Mouse (Mus musculus) adrenal gland, postnatal 10 days (tissue): ENCODE data around the gene Snx12. TPM values are rescaled to one million over a fixed set of nuclear protein-coding genes. Genes with fewer than 3 reads are reported as not detected.

Source experiments
- DNase-seq: peaks from one replicate; pipeline ENCODE4 v3.0.0; 2021; ENCODE audit warnings: mixed read lengths
- long read RNA-seq, 2 experiments: library from polyadenylated mRNA; stranded (forward); transcript quantifications; one replicate each; pipeline ENCODE4 v2.0.0; 2021
- total RNA-seq, 2 experiments: library from RNA; stranded (reverse); gene quantifications; 2 replicates each; pipeline ENCODE4 v1.2.3; 2021

Gene Snx12
- total RNA-seq = 10 to 100 TPM; 47.1 to 48.2 TPM
- long read RNA-seq, experiment 1, transcript Snx12-202 (4 exons, 2,415 nt) = major isoform, 8 of 31 reads
- long read RNA-seq, experiment 1, transcript Snx12-204 (6 exons, 1,114 nt) = minor isoform, 7 of 31 reads
- long read RNA-seq, experiment 1, partial matches to known transcripts = 1 of 31 reads
- long read RNA-seq, experiment 1, other reads (novel, unspliced or antisense) = 11 of 31 reads
- long read RNA-seq, experiment 2, partial matches to known transcripts = 1 of 13 reads
- long read RNA-seq, experiment 2, other reads (novel, unspliced or antisense) = 5 of 13 reads

DNA sequence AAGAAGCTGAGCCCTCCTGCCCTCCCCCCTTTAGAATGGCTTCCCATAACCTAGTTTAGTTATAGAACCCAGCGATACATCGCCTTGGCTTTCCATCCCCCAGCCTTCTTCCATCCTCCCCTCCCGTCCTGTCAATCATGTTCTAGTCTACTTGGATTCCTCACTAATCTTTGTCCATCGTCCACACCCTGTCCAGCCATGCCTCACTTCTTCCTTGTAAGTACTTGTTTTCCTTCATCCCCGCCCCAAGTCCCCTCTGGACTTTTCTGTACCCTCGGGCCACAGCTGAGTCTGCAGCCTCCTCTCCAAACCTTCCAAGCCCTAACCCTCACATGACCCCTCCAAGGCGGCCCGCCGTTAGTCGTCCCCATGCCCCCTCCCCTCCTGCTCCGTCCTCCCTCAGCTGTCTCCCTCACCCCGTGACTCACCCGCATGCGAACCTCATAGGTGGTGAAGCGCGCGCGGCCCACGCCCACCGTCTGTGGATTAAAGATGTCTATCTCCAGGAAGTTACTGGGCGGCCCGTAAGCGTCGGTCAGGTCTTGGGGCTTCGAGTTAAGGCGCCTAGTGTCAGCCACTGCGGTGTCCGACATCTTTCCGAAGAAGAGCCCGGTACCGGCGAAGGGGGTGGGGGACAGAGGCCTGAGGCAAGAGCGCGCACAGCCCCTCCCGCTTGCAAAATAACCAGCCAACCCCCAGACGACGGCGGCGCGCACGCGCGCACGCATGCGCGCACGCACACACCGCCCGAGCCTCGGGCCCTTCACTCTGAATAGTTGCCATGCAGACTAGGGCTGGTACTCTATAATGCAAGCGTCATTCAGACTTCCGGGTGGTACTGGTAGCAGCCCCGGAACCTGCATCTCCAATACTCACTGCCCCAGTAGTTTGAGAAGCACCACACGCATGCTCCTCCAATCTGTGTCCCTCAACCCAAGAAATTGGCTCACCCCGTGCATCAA, at the start of gene Snx12:
Gene Snx12, minus strand, starts transcription at position 730 of the 962 bp plus-strand sequence.
- DNase-seq = peak; percentile 83

DNA sequence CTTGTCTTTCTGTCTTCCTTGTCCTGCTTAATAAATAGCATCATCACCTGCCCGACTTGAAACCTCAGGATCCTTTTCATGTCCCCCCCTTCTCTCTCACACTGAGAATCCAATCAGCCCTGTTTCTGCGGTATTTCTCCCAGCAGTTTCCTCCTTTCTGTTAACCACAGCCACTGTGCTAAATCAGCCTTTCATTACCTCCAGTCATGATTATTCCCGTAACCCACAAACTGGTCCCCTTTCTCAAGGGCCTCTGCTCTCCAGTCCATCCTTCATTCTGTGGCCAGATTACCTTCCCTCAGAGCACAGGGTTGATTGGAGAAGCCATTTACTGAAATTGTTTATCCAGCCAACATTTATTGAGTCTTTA, 46.4 kb upstream of the Snx12 start, which contains the start of gene Gm20489:
Gene Gm20489, minus strand, starts transcription at position 269 of the 370 bp plus-strand sequence.
- no peak for DNase-seq

DNA sequence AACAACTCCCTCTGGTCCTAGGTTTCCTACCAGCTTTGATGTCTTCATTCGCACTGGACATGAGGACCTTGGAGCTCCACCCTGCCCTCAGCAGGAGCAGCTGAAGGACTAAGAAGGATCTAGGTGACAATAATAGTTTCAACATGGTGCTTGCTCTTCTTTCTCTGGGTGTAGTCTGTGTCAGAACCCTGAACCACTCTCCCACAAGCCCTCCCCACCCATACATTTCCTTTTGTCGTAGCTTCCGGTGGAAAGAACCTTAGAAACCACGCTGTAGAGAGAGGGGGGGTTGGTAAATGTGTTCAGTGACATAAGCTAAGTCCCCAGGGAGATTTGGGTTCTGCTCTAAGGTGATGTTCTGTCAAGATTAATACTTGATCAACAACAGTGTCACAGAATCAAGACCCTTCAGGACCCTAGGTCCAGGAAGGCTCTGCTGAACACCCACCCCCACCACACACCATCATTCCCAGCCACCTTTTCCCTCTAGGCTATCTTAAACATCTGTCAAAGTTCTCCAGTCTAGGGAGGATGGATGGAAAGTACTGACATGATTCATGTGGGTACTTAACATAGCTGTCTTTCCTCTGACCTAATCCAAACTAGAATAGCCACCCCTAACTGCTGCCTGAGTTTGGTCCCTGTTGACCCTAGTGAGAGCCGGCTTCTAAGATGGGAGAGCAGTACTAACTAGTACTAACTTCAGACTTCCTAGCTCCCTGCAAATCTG, 45.8 kb upstream of the Snx12 start, which contains the start of gene Il2rg:
Gene Il2rg, minus strand, starts transcription at position 231 of the 730 bp plus-strand sequence.
- DNase-seq = no peak

DNA sequence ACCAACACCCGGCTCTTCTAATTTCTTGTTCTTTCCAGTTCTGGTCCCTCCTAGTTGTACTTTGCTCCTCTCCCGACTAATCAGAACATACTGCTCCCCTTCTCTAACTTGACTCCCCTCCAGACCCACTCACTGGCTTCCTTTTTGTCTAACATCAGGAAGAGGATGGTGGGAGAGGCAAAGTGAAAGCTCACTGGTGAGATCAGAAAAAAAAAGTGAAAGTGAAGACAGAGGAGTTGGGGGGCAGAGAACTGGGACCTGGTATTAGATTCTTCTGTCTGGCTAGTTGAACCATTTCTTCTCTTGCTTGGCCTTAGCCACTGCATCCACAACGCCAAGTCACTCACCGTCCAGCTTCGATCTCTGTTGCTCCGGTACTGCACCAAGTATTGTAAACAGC, 44.3 kb upstream of the Snx12 start:
- no peak for DNase-seq

DNA sequence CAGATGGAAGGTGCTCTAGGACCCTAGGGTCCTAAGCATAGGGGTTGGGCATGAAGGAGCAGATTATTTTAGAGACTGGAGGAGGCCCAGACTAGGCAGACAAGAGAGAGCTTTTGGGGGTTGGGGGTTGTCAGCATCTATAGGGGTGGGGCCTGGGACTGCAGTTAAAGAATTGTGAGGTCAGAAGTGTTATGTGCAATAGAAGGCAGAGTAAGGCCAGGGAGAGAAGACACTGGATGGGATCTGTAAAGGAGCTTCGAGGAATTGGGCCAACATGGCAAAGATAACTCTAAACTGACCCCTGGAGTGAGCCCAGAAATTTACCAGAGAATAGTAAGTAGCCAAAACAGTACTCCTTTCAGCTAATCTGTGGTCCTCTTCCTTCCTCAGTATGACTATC, 41.5 kb upstream of the Snx12 start, which contains the start of gene Gm614:
Gene Gm614, minus strand, starts transcription at position 101 of the 400 bp plus-strand sequence.
- DNase-seq = no peak

DNA sequence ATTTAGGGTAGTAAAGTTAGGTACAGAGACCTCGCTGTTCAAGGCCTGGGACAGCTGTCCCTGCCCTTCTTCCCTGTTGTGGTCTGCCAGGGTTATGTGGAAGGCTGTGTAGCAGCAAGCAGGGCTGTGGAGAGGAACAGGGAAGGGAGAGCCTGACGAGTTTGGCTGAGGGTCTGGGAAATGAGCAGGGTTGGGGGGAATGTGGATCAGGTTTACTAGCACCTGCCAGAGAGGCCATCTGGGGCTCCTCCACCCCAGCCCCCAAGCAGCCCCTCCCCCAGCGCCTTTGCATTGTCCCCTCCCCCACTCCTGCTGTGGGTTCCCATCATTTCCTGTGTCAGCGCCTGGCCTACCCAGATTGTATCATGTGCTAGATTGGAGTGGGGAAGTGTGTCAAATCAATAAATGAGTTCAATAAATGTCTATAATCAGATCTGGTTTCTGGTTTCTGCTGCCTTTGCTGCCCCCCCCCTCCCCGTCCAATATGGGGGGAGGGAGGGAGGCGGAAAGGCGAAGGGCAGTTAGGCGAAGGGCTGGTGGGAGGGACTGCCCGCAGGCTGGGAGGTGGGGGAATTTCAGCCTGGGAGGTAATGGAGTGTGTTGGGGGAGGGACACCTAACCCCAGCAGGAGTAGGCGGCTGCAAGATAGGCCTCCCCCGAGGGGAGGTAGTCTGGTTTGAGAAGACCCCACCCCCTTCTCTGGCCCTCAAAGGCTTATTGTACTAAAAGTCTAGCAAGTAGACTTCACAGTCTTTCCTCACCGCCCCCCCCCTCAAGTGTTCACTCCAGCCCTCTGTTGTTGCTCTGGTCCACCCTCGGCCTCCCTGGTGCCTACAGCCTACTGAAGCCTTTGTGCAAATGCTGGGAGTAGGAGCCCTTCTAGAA, 38.3 kb upstream of the Snx12 start:
- DNase-seq = no peak

DNA sequence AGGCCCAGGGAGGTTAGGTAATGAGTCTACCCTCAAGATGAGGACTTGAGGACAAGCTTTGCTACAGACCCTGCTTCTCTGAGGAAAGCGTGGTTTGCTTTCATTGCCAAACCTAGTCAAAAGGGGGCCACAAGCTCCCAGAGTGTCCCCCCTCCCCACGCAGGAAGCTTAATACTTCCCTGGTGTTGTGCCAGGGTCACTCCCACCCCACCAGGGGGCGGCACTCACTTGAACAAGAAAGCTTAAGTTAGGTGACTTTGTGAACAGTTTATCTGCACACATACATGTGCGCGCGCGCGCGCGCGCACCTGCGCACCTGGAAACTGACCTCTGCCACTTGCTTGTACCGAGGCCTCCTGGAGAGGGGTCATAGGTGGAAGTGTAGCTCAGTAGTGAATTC, 34.2 kb upstream of the Snx12 start:
- peak; percentile 24 for DNase-seq

DNA sequence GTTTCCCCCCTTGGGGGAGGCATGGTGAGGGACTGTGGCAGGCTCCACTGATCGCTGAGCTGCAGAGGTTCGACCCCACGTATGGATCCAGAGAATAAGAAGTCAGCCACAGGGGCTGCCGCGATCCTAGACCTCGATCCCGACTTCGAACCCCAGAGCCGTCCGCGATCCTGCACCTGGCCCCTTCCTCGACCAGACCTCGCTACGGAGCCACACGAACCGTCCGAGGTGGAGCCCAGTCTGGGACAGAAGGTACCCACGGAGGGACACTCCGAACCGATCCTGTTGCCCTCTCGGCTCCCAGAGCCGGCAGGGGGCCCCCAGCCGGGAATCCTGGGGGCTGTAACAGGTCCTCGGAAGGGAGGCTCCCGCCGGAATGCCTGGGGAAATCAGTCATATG, 32.4 kb upstream of the Snx12 start:
- DNase-seq = peak; percentile 6

GRCm38 (mm10) chrX:101253952-101254729, 31.8 kb upstream of the Snx12 start, which contains the start of gene Foxo4:
Foxo4 (plus strand) TSS chrX:101254528.
- DNase-seq = peak; percentile 86

DNA sequence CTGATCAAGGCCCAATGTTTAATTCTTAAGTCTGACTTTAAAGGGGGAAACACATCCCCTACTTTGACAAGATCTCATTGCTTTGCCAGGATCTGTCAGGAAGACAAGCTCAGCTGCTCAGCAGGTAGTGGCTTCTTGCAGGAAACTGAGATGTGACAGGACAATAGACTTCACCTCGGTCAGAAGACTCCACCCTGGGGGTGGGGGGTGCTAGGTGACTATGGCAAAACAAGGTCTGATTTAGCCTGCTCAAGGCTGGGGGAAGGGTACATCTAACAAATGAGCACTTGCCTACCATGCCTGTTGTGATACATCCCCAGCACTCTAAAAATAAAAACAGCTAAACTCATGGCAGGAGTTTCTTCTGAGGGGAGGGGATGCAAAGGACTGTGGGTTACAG, 22.6 kb upstream of the Snx12 start:
- DNase-seq = no peak

DNA sequence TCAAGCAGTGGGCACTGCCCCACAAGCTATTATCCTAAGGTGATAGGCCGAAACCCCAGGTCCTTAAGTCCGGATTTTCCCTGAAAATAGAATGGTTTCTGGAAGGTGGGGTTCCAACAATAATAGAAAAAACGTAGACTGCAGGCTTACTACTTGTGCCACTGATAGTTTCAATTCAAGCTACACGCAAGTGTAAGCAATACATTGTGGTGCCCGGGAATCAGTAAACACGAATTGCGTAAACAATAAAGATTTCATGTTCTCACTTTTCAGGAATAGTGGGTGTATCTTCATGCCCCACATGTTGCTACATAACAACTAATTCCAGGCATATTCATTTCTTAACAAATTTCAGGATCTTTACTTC, 416 bp upstream of the Snx12 start:
- no peak for DNase-seq

DNA sequence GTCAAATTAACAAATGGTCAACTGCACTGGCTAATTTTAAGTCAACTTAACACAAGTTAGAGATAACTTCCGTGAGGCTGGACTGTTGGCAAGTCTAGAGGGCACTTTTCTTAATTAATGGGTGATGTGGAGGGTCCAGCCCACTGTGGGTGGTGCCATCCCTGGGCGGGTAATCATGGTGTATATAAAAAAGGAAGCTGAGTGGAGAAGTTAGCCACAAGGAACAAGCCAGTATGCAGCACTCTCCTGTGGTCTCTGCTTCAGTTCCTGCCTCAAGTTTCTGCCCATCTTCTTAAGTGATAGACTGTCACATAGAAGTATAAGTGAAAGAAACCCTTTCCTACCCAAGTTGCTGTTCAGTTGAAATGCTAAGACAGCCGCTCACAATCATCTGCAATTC, 33.1 kb downstream of the Snx12 start:
- DNase-seq = no peak

DNA sequence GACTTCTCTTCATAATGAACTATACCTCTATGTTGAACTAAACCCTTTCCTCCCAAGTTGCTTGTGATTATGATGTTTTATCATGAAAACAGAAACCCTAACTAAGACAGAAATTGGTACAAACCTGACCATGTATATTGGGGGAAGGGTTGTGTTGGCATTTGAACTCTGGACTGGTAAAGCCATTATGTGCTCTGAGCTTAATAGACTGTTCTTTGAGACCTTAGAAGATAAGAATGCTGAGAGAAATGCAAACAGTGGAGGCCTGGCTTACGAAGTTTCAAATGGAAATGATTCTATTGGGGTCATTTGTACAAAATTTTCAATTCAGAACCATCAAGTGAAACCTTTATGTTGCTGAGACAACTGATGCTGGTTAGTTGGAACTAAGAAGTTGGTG, 34.7 kb downstream of the Snx12 start:
- DNase-seq = no peak

DNA sequence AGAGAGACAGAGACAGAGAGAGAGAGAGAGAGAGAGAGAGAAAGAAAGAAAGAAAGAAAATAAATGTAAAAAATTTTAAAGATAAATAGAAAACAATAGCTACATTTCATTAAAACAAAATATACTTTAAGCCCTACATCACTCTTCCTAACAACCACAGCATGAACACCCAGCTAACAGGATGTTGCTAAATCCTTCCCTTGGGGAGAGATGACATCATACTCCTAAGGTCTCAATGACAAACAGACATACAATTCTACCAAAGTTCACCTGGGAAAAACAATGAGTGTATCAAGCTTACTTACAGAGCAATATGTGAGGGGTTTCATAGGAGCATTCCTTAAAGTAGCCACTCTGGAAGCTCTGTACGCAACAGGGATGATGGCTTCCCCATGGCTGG, 49.0 kb downstream of the Snx12 start:
- no peak for DNase-seq

DNA sequence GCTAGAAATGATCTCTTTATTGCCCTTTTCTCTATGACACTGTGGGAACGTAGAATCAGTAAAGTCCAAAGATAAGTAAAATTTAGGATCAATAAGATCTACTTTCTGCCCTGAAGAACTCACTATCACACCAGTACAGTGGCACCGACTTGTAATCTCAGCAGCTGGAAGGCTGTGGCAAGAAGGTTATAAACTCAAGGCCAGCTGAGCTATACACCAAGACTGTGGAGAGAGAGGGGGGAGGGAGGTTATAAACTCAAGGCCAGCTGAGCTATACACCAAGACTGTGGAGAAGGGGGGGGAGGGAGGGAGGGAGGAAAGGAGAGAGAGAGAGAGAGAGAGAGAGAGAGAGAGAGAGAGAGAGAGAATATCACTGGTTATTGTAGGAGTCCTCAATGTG, 53.9 kb downstream of the Snx12 start:
- peak; percentile 3 for DNase-seq

- DNase-seq = no peak
These were observed 58.6 kb downstream of the Snx12 start for GRCm38 (mm10) chrX:101163739-101164138.

- DNase-seq = no peak
These were observed 59.1 kb downstream of the Snx12 start for GRCm38 (mm10) chrX:101163278-101163677.

GRCm38 (mm10) chrX:101162532-101162931, 59.8 kb downstream of the Snx12 start:
- peak; percentile 5 for DNase-seq

- no peak for DNase-seq
These were observed 64.9 kb downstream of the Snx12 start for GRCm38 (mm10) chrX:101157488-101157887.

DNA sequence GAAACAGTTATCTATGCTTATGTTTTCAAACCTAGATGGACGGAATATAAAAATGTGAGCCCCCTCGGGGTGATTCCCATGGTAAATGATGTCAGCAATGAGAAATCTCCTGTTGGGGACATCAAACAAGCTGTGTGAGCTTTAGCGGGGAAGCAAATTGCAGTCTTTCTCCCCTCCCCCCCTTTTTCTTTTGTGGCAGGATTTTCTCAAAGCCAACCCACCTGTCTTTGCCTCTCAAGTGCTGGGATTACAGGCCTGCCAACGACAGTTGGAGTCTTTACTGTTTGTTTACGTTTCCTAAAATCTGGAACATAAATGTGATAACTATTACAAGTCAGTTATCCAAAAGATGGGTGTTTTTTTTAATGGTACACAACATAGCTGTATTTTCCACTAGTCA, 66.0 kb downstream of the Snx12 start:
- DNase-seq = no peak

- no peak for DNase-seq
These were observed 74.9 kb downstream of the Snx12 start for GRCm38 (mm10) chrX:101147506-101147905.
